Mouse (Mus musculus) olfactory bulb, adult 2 months (tissue): ENCODE measurements around the gene Myo18a.

ENCODE experiments used
- CTCF ChIP-seq: fragments of 200-500 bp; IDR thresholded peaks from 2 replicates; pipeline ENCODE4 v1.5.1; 2012; ENCODE audit warnings: low read depth, mild to moderate bottlenecking, low read length, moderate library complexity; ENCODE audit not compliant: insufficient read depth
- POLR2A ChIP-seq: fragments of 200-500 bp; IDR thresholded peaks from 2 replicates; pipeline ENCODE4 v1.6.1; 2012; ENCODE audit warnings: mild to moderate bottlenecking, low read depth, low read length, moderate library complexity; ENCODE audit not compliant: insufficient read depth

GRCm38 (mm10) chr11:77893283-77893682 is 130.2 kb downstream of the Myo18a start:
- TF ChIP-seq CTCF (no peak), POLR2A (no peak)
